Mouse (Mus musculus): Measurements from ENCODE around the gene Gm19426. TPM values are rescaled to one million over a fixed set of nuclear protein-coding genes. Genes with fewer than 3 reads are reported as not detected.
A peak's percentile ranks its signal among the peaks of the same experiment; 100 is the strongest.

The Gm19426 gene
- 6.5 and 7.0 TPM in 2 replicates for polyA plus RNA-seq (2015; fragmentation: Nextera tagmentation; extraction: Ambion mirVana)

DNA sequence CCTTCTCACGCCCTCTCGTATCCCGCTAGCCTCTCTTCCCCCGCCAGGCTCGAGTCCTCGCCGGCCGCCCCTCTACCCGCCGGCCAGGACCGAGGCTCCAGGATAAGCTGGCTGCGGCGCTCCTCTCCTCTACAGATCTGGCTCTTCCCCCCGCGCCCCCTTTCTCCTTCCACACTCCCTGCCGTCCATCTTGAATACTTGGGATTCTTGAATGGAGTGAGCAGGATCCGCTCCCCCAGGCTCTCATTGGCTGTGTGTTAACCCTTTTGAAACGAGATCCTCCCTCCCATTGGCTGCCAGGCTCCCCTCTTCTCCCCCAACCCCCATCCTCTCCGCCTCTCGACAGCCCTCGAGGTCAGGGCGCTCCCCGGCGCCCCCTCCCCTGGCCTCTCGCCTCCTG, at the start of gene Gm19426:
Gene Gm19426, minus strand, starts transcription at position 95 of the 400 bp plus-strand sequence.
- WGBS = 1% methylated on average over 24 of the region's 25 CpGs

DNA sequence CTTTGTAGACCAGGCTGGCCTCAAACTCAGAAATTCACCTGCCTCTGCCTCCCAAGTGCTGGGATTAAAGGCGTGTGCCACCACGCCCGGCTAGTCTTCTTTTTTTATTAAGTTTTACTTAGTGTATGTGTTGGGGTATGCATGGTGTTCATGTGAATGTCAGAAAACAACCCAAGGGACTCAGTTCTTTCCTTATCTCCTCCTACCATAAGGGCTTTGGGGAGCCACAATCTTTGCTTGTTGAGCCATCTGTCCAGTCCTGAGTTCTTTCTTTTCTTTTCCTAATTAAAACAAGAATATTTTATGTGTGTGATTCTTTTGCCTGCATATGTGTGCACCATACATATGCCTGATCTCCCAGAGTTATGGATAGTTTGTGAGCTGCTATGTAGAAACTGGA, 49.7 kb upstream of the Gm19426 start:
- 87% methylated on average over 3 of the region's 3 CpGs for WGBS
- no peak overlapping the region for H3K9ac ChIP-seq
- peaks cover 4% of the 10 kb centered on the region; the same call in 1 of the 2 replicates for H3K4me1 ChIP-seq
- ATAC-seq (ENCODE audit: insufficient number of reproducible peaks, low FRiP score, low TSS enrichment, low read depth) = no peak
- no peak overlapping the region for H3K4me3 ChIP-seq
- no peak overlapping the region for H3K4me2 ChIP-seq
- H3K36me3 ChIP-seq = no peaks in the 10 kb centered on the region
- no peak overlapping the region for H3K27ac ChIP-seq
- H3K27me3 ChIP-seq = no peaks in the 10 kb centered on the region
- H3K9me3 ChIP-seq = no peaks in the 10 kb centered on the region

More for the DNA sequence above, at the start of gene Gm19426:
- Histone ChIP-seq H3K36me3 (peaks cover 7% of the 10 kb centered on the region; the same call in 1 of the 2 replicates), H3K4me1 (peaks cover 51% of the 10 kb centered on the region), H3K9me3 (no peaks in the 10 kb centered on the region), H3K27me3 (no peaks in the 10 kb centered on the region), H3K9ac (peak within 1 kb of the TSS; percentile 91), H3K4me3 (peak within 1 kb of the TSS; percentile 68), H3K27ac (peak within 1 kb of the TSS; percentile 97), H3K4me2 (peak within 1 kb of the TSS; percentile 77)
- ATAC-seq (ENCODE audit: insufficient number of reproducible peaks, low FRiP score, low TSS enrichment, low read depth) = peak; percentile 93

DNA sequence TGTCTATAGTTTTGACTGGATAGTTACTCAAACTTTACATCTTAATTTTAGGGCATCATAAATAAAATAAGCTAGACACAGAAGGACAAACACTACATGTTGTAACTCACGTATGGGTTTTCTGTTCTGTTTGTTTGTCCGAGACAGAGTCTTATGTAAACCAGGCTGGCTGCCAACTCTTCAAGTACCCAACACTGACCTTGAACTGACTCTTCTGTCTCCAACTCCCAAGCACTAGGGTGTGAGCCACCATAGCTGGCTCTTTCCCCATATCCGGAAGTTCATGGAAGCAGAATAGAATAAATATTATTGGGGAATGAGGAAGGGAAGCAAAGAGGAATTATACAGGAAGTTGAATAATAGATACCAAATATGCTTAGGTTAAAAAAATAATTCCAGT, 49.1 kb upstream of the Gm19426 start:
- Histone ChIP-seq H3K27ac (no peak overlapping the region), H3K4me2 (no peak overlapping the region), H3K4me1 (no peaks in the 10 kb centered on the region), H3K4me3 (no peak overlapping the region), H3K9me3 (no peaks in the 10 kb centered on the region), H3K9ac (no peak overlapping the region), H3K27me3 (no peaks in the 10 kb centered on the region), H3K36me3 (no peaks in the 10 kb centered on the region)
- WGBS = 76% methylated on average over 3 of the region's 3 CpGs
- no peak for ATAC-seq (ENCODE audit: insufficient number of reproducible peaks, low FRiP score, low TSS enrichment, low read depth)

DNA sequence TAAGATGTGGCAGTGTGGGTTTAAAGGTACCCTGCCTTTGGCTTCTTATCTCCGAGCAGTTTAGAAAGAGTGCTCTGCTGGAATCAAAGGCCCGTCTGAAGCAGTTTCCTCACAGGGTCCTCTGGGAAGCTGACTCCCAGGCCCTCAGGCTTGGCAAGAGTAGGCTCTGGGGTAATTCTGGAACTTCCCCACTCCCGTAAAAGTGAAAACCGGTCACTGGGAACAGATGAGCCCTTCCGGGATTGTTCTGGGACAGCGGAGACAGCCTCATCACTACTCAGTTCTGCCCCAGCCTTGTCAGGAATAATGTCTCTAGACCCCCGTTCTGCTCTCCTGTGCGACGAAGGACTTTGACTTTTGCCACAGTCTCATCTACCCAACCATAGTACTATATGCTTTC, 47.0 kb upstream of the Gm19426 start:
- H3K27me3 ChIP-seq = no peaks in the 10 kb centered on the region
- H3K27ac ChIP-seq = no peak overlapping the region
- H3K4me3 ChIP-seq = no peak overlapping the region
- ATAC-seq (ENCODE audit: insufficient number of reproducible peaks, low FRiP score, low TSS enrichment, low read depth) = no peak
- no peak overlapping the region for H3K9ac ChIP-seq
- H3K4me1 ChIP-seq = no peaks in the 10 kb centered on the region
- 51% methylated on average over 9 of the region's 9 CpGs for WGBS
- H3K36me3 ChIP-seq = no peaks in the 10 kb centered on the region
- H3K9me3 ChIP-seq = no peaks in the 10 kb centered on the region
- H3K4me2 ChIP-seq = no peak overlapping the region

DNA sequence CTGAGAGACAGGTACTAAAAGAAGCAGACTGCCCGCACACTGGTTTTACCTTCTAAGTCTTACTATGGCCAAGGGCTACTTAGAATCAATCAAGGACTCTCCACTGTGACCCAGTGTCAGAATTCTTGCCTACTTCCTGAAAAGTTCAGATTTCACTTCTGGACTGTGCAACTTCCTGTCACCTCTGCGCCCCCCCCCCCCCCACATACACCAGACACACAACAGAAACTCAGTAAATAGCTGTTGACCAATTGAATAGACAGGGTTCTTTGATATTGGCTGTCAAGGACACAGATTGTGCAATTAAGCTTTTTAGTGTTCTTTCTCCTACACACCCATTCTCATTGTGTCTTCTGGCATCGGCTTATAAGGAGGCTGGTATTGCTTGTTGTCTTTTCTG, 44.9 kb upstream of the Gm19426 start:
- no peak for ATAC-seq (ENCODE audit: insufficient number of reproducible peaks, low FRiP score, low TSS enrichment, low read depth)
- H3K4me3 ChIP-seq = no peak overlapping the region
- H3K4me2 ChIP-seq = no peak overlapping the region
- no peaks in the 10 kb centered on the region for H3K27me3 ChIP-seq
- no peak overlapping the region for H3K9ac ChIP-seq
- WGBS = 72% methylated on average over 3 of the region's 3 CpGs
- no peaks in the 10 kb centered on the region for H3K4me1 ChIP-seq
- no peak overlapping the region for H3K27ac ChIP-seq
- no peaks in the 10 kb centered on the region for H3K9me3 ChIP-seq
- H3K36me3 ChIP-seq = no peaks in the 10 kb centered on the region

DNA sequence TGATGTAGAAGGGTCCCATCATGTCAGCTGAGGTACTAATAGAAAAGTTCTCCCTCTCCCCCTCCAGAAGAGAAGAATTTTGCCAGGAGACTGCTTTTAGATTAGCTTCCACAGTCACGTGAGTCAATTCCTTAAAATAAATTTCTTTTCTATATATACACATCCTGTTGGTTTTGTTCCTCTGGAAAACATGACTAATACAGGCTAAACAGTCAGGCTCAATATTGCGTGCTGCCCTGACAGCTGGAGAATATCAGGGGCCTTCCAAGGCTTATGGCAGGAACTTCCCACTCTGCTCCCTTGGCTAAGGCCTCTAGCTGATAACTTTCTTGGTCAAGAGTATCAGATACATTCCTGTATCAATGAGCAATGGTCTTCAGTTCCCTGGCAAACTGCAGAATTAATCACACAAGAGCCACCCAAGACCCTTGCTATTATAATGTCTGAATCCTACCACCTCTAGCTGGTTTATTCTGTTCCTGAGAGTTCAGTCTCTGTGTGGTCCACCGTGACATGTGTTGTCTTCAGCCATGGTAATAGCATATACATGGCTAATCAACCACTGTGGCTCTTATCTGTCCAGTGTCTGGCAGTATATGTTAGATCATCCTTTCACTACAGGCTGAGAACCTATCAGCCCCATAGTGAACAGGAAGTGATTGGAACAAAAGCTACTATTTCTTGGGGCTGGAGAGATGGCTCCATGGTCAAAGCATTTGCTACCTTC, 40.5 kb upstream of the Gm19426 start:
- no peaks in the 10 kb centered on the region for H3K36me3 ChIP-seq
- ATAC-seq (ENCODE audit: insufficient number of reproducible peaks, low FRiP score, low TSS enrichment, low read depth) = no peak
- no peaks in the 10 kb centered on the region for H3K4me1 ChIP-seq
- no peak overlapping the region for H3K4me2 ChIP-seq
- H3K27me3 ChIP-seq = no peaks in the 10 kb centered on the region
- no peak overlapping the region for H3K4me3 ChIP-seq
- H3K9ac ChIP-seq = no peak overlapping the region
- WGBS = 74% methylated on average over 3 of the region's 3 CpGs
- H3K9me3 ChIP-seq = no peaks in the 10 kb centered on the region
- no peak overlapping the region for H3K27ac ChIP-seq

DNA sequence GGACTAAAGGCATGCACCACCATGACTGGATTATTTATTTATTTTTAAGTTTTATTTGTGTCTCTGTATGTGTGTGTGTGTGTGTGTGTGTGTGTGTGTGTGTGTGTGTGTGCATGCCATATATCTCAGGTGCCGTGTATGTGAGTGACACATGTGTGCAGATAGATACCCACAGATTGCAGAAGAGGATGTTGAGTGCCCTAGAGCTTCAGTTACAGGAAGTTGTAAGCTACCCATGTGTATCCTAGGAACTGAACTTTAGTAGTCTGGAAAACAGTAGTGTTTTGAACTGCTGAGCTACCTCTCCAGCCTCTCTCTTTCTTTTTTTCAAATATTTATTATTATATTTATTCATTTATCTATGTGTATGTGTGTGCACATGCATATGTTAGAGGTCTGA, 39.9 kb upstream of the Gm19426 start:
- 63% methylated on average over 1 of the region's 1 CpGs for WGBS
- no peak overlapping the region for H3K4me3 ChIP-seq
- H3K36me3 ChIP-seq = no peaks in the 10 kb centered on the region
- no peaks in the 10 kb centered on the region for H3K4me1 ChIP-seq
- no peak for ATAC-seq (ENCODE audit: insufficient number of reproducible peaks, low FRiP score, low TSS enrichment, low read depth)
- H3K9me3 ChIP-seq = no peaks in the 10 kb centered on the region
- no peak overlapping the region for H3K4me2 ChIP-seq
- no peak overlapping the region for H3K27ac ChIP-seq
- H3K9ac ChIP-seq = no peak overlapping the region
- no peaks in the 10 kb centered on the region for H3K27me3 ChIP-seq

DNA sequence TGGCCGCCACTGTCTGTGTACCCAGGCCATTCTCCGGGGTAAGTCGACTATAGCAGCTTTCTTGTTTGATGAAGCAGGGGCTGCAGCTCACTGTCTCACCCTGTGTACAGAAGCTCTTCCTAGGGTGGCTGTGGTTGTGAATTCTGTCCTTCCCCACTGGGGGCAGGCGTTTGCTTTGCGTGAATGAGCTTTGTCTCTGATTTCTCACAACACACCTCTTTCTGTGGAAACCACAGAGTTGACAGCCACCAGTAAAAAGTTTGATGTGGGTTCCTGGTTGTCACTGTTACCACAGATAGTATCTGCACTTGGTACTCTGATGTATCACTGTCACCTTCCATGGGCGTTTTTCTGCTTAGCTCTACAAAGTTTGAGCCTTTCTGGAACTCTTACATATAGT, 35.8 kb upstream of the Gm19426 start:
- H3K4me3 ChIP-seq = no peak overlapping the region
- no peaks in the 10 kb centered on the region for H3K36me3 ChIP-seq
- WGBS = 61% methylated on average over 6 of the region's 6 CpGs
- peaks cover 12% of the 10 kb centered on the region for H3K4me1 ChIP-seq
- no peaks in the 10 kb centered on the region for H3K9me3 ChIP-seq
- no peaks in the 10 kb centered on the region for H3K27me3 ChIP-seq
- no peak overlapping the region for H3K9ac ChIP-seq
- ATAC-seq (ENCODE audit: insufficient number of reproducible peaks, low FRiP score, low TSS enrichment, low read depth) = no peak
- H3K4me2 ChIP-seq = no peak overlapping the region
- H3K27ac ChIP-seq = no peak overlapping the region

DNA sequence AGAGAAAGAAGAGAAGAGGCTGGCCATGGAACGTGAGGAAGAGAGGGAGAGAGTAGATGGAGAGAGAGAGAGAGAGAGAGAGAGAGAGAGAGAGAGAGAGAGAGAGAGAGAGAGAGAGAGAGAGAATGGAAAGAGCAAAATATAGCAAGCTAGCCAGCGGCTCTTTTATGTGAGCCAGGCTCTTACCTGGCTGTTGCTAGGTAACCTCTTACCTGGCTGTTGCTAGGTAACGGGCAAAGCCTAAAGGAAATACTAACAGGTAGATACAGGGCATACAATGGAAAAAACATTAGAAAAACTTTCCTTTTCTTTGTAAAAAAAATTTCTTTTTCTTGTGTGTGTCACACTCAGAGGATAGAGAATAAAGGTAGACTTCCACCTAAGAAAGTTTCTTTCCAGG, 34.3 kb upstream of the Gm19426 start:
- no peaks in the 10 kb centered on the region for H3K36me3 ChIP-seq
- no peak overlapping the region for H3K4me3 ChIP-seq
- no peaks in the 10 kb centered on the region for H3K27me3 ChIP-seq
- H3K4me1 ChIP-seq = peaks cover 14% of the 10 kb centered on the region
- no peak overlapping the region for H3K27ac ChIP-seq
- 46% methylated on average over 3 of the region's 3 CpGs for WGBS
- ATAC-seq (ENCODE audit: insufficient number of reproducible peaks, low FRiP score, low TSS enrichment, low read depth) = no peak
- no peak overlapping the region for H3K9ac ChIP-seq
- H3K4me2 ChIP-seq = no peak overlapping the region
- H3K9me3 ChIP-seq = no peaks in the 10 kb centered on the region

DNA sequence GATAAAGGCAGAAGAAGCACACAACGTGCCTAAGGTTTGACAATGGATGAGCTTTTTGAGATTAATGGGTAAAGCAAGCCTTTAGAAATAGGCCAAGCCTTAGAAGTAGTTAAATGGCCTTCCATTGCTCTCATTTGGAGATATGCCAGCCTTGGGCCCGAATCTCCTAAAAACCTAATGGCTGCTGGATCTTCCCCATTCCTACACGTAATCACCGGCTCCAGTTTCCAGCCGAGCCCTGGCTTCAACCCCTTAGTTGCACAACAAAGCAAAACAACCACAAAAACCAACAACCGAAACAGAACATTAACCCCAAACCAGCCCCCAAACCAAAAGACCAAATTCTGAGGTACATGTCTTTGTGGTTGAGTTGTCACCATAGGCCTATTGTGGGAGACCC, 32.2 kb upstream of the Gm19426 start:
- Histone ChIP-seq H3K4me2 (no peak overlapping the region), H3K9me3 (no peaks in the 10 kb centered on the region), H3K4me1 (peaks cover 14% of the 10 kb centered on the region), H3K4me3 (no peak overlapping the region), H3K36me3 (no peaks in the 10 kb centered on the region), H3K27me3 (no peaks in the 10 kb centered on the region), H3K27ac (no peak overlapping the region), H3K9ac (no peak overlapping the region)
- ATAC-seq (ENCODE audit: insufficient number of reproducible peaks, low FRiP score, low TSS enrichment, low read depth) = no peak
- WGBS = 81% methylated on average over 6 of the region's 6 CpGs

DNA sequence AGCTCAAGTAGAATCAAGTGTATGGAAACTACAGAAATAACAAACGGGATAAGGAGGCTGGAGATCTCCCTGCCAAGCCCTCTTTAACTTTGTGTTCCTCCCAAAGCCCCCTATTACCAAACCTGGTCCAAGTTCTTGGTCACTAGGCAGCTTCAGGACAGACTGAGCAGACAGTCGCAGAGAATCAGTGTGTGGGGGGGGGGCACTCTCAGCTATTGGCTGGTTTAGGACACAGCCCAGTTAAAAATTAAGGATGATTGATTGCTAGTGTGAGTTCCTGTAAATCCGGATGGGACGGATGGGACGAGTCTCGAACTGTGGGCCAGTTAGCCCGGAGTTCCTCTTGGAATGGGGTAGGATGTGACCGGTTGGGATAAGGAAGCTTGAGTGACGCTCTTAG, 31.8 kb upstream of the Gm19426 start, which contains the start of gene Serping1:
Gene Serping1, minus strand, starts transcription at position 204 of the 400 bp plus-strand sequence.
- no peaks in the 10 kb centered on the region for H3K36me3 ChIP-seq
- H3K4me1 ChIP-seq = peaks cover 14% of the 10 kb centered on the region
- WGBS = 61% methylated on average over 9 of the region's 9 CpGs
- H3K9me3 ChIP-seq = no peaks in the 10 kb centered on the region
- peak within 1 kb of the TSS; percentile 37 for H3K9ac ChIP-seq
- ATAC-seq (ENCODE audit: insufficient number of reproducible peaks, low FRiP score, low TSS enrichment, low read depth) = no peak
- H3K4me2 ChIP-seq = peak within 1 kb of the TSS; percentile 58
- peak within 1 kb of the TSS; percentile 36 for H3K4me3 ChIP-seq
- peak within 1 kb of the TSS; percentile 33; the same call in 1 of the 2 replicates for H3K27ac ChIP-seq
- no peaks in the 10 kb centered on the region for H3K27me3 ChIP-seq

DNA sequence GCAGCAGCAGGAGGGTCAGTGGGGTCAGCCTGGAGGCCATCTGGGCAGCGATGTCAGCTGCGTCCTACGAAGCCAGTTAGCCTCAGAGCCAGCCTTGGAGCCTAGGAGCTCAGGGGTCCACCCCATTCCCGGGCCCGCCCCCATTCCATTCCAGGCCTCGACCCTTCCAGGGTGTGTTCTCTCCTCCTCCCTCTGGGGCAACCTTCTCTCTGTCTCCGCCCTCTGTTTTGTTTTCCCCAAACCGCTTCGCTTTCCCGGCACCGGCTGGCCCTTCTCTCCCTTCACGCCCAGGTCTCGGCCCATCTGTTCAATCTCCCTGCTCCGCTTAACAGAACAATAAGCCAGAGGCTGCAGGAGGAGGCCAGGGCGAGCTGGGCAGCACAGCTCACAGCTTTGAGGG, 31.3 kb upstream of the Gm19426 start:
- Histone ChIP-seq H3K9me3 (no peaks in the 10 kb centered on the region), H3K27me3 (no peaks in the 10 kb centered on the region), H3K4me1 (peaks cover 14% of the 10 kb centered on the region), H3K27ac (peak overlapping the region; percentile 33; the same call in 1 of the 2 replicates), H3K9ac (peak overlapping the region; percentile 37), H3K36me3 (no peaks in the 10 kb centered on the region), H3K4me2 (peak overlapping the region; percentile 58), H3K4me3 (peak overlapping the region; percentile 36)
- peak; percentile 81 for ATAC-seq (ENCODE audit: insufficient number of reproducible peaks, low FRiP score, low TSS enrichment, low read depth)
- WGBS = 2% methylated on average over 14 of the region's 15 CpGs

Measured in limb, embryonic 15.5 days (tissue).